Mouse (Mus musculus) intestine, embryonic 16.5 days (tissue): ENCODE results near the gene Dtx3l. TPM values are rescaled to one million over a fixed set of nuclear protein-coding genes. Genes with fewer than 3 reads are reported as not detected.

Experiments used
- ATAC-seq: fragments of 200-750 bp; cut with Nextera tagmentation; 2 replicates; pipeline ENCODE4 v1.8.0; 2017; ENCODE audit warnings: moderate TSS enrichment, moderate library complexity
- H3K27ac ChIP-seq: fragments of 300-500 bp; sonication (generic); 2 replicates; pipeline ENCODE4 v1.5.1; 2014; ENCODE audit warnings: mild to moderate bottlenecking, low read length
- H3K27me3 ChIP-seq: fragments of 300-500 bp; sonication (generic); replicated peaks from 2 replicates; pipeline ENCODE4 v1.6.1; 2014; ENCODE audit warnings: low read length, control low read depth, mixed read lengths; ENCODE audit not compliant: control insufficient read depth, insufficient read depth
- H3K36me3 ChIP-seq: fragments of 300-500 bp; sonication (generic); 2 replicates; pipeline ENCODE4 v1.6.1; 2014; ENCODE audit warnings: low read length, control low read depth; ENCODE audit not compliant: control insufficient read depth, insufficient read depth
- H3K4me1 ChIP-seq: fragments of 300-500 bp; sonication (generic); 2 replicates; pipeline ENCODE4 v1.6.1; 2014; ENCODE audit warnings: low read length, control low read depth, mixed read lengths; ENCODE audit not compliant: control insufficient read depth, insufficient read depth
- H3K4me2 ChIP-seq: fragments of 300-500 bp; sonication (generic); 2 replicates; pipeline ENCODE4 v1.6.1; 2014; ENCODE audit warnings: low read depth, low read length, control low read depth
- H3K4me3 ChIP-seq: fragments of 300-500 bp; sonication (generic); 2 replicates; pipeline ENCODE4 v1.5.1; 2014; ENCODE audit warnings: mild to moderate bottlenecking, low read length
- H3K9ac ChIP-seq: fragments of 300-500 bp; sonication (generic); 2 replicates; pipeline ENCODE4 v1.6.1; 2014; ENCODE audit warnings: low read depth, low read length
- H3K9me3 ChIP-seq: fragments of 300-500 bp; sonication (generic); 2 replicates; pipeline ENCODE4 v1.6.1; 2016; ENCODE audit warnings: low read length, control low read depth; ENCODE audit not compliant: control insufficient read depth
- WGBS: fragments of 180-500 bp; shearing (Covaris S2); extraction: QIAGEN DNeasy Blood & Tissue Kit; methylation state at CpG from one replicate; pipeline ENCODE4 v1.1.7; 2014; 5-methylcytosine and 5-hydroxymethylcytosine counted together
- polyA plus RNA-seq: library from polyadenylated mRNA; unstranded; fragments of >200 nt; fragmentation: Nextera tagmentation; extraction: Ambion mirVana; gene quantifications from 2 replicates; pipeline ENCODE4 v1.2.1, GENCODE M21; 2015

Dtx3l gene
- polyA plus RNA-seq, 1 experiment from 2014 or later: 8.5 TPM

- Histone ChIP-seq H3K36me3 (no peaks in the 10 kb centered on the region), H3K4me3 (peak overlapping the region; percentile 76), H3K9me3 (no peaks in the 10 kb centered on the region), H3K27me3 (no peaks in the 10 kb centered on the region), H3K4me1 (no peaks in the 10 kb centered on the region; the same call in 1 of the 2 replicates), H3K4me2 (peak overlapping the region; percentile 77), H3K27ac (peak overlapping the region; percentile 74), H3K9ac (peak overlapping the region; percentile 85)
- ATAC-seq: peak; percentile 62
- 6% methylated on average over 6 of the region's 6 CpGs for WGBS
Measured at GRCm38 (mm10) chr16:35939261-35939660, 310 bp upstream of the Dtx3l start.

GRCm38 (mm10) chr16:35933181-35933580 lies 5.8 kb downstream of the Dtx3l start:
- H3K36me3 ChIP-seq: no peaks in the 10 kb centered on the region
- H3K4me3 ChIP-seq: no peak overlapping the region
- H3K4me1 ChIP-seq: no peaks in the 10 kb centered on the region; the same call in 1 of the 2 replicates
- WGBS: 78% methylated on average over 10 of the region's 10 CpGs
- H3K9ac ChIP-seq: no peak overlapping the region
- no peak for ATAC-seq
- H3K27me3 ChIP-seq: no peaks in the 10 kb centered on the region
- no peak overlapping the region for H3K27ac ChIP-seq
- no peak overlapping the region for H3K4me2 ChIP-seq
- no peaks in the 10 kb centered on the region for H3K9me3 ChIP-seq

GRCm38 (mm10) chr16:35932179-35933055 lies 6.5 kb downstream of the Dtx3l start:
- H3K9me3 ChIP-seq: no peaks in the 10 kb centered on the region
- H3K4me3 ChIP-seq: no peak overlapping the region
- no peak for ATAC-seq
- no peak overlapping the region for H3K27ac ChIP-seq
- H3K27me3 ChIP-seq: no peaks in the 10 kb centered on the region
- 86% methylated on average over 19 of the region's 19 CpGs for WGBS
- no peak overlapping the region for H3K9ac ChIP-seq
- no peak overlapping the region for H3K4me2 ChIP-seq
- H3K4me1 ChIP-seq: no peaks in the 10 kb centered on the region; the same call in 1 of the 2 replicates
- no peaks in the 10 kb centered on the region for H3K36me3 ChIP-seq

- Histone ChIP-seq H3K4me2 (no peak overlapping the region), H3K4me1 (no peaks in the 10 kb centered on the region), H3K36me3 (no peaks in the 10 kb centered on the region; the same call in 1 of the 2 replicates), H3K27ac (no peak overlapping the region), H3K4me3 (no peak overlapping the region), H3K9ac (no peak overlapping the region), H3K27me3 (no peaks in the 10 kb centered on the region), H3K9me3 (no peaks in the 10 kb centered on the region)
- WGBS: 79% methylated on average over 5 of the region's 5 CpGs
- no peak for ATAC-seq
Measured at GRCm38 (mm10) chr16:35924341-35924740, 14.6 kb downstream of the Dtx3l start.

- H3K9ac ChIP-seq: no peak overlapping the region
- H3K27me3 ChIP-seq: no peaks in the 10 kb centered on the region
- H3K4me1 ChIP-seq: no peaks in the 10 kb centered on the region
- H3K9me3 ChIP-seq: no peaks in the 10 kb centered on the region
- no peak for ATAC-seq
- no peak overlapping the region for H3K27ac ChIP-seq
- 68% methylated on average over 7 of the region's 7 CpGs for WGBS
- no peak overlapping the region for H3K4me3 ChIP-seq
- H3K36me3 ChIP-seq: no peaks in the 10 kb centered on the region; the same call in 1 of the 2 replicates
- no peak overlapping the region for H3K4me2 ChIP-seq
Measured at GRCm38 (mm10) chr16:35923546-35924198, 15.3 kb downstream of the Dtx3l start.

- no peak for ATAC-seq
- WGBS: 75% methylated on average over 3 of the region's 3 CpGs
Measured at GRCm38 (mm10) chr16:35922301-35922895, 16.6 kb downstream of the Dtx3l start.

GRCm38 (mm10) chr16:35921676-35922235 lies 17.2 kb downstream of the Dtx3l start:
- WGBS: 77% methylated on average over 2 of the region's 2 CpGs
- Histone ChIP-seq H3K36me3 (no peaks in the 10 kb centered on the region; the same call in 1 of the 2 replicates), H3K9ac (no peak overlapping the region), H3K27ac (no peak overlapping the region), H3K4me1 (no peaks in the 10 kb centered on the region), H3K4me2 (no peak overlapping the region), H3K27me3 (no peaks in the 10 kb centered on the region), H3K9me3 (no peaks in the 10 kb centered on the region), H3K4me3 (no peak overlapping the region)
- no peak for ATAC-seq

More at GRCm38 (mm10) chr16:35922301-35922895, 16.6 kb downstream of the Dtx3l start:
- no peaks in the 10 kb centered on the region for H3K4me1 ChIP-seq
- H3K27me3 ChIP-seq: no peaks in the 10 kb centered on the region
- H3K9me3 ChIP-seq: no peaks in the 10 kb centered on the region
- H3K9ac ChIP-seq: no peak overlapping the region
- H3K36me3 ChIP-seq: no peaks in the 10 kb centered on the region; the same call in 1 of the 2 replicates
- no peak overlapping the region for H3K4me3 ChIP-seq
- H3K4me2 ChIP-seq: no peak overlapping the region
- no peak overlapping the region for H3K27ac ChIP-seq

- H3K27ac ChIP-seq: no peak overlapping the region
- no peak overlapping the region for H3K4me2 ChIP-seq
- H3K4me3 ChIP-seq: no peak overlapping the region
- no peaks in the 10 kb centered on the region for H3K27me3 ChIP-seq
- H3K36me3 ChIP-seq: no peaks in the 10 kb centered on the region
- ATAC-seq: peak; percentile 41; the same call in 1 of the 2 replicates
- 0 out of 2 replicates have a peak overlapping the region, but pooled peaks have one; percentile 1 for H3K9ac ChIP-seq
- no peaks in the 10 kb centered on the region for H3K4me1 ChIP-seq
- WGBS: 59% methylated on average over 6 of the region's 6 CpGs
- no peaks in the 10 kb centered on the region for H3K9me3 ChIP-seq
Measured at GRCm38 (mm10) chr16:35918721-35919543, 20.0 kb downstream of the Dtx3l start.
